In genomic region chr2:56990768-56991167, GRCm38 (mm10) we compare ENCODE assay signal across 26 mouse cellular contexts.
"Had no signal": no experiment of that assay in that cellular context is flagged by ENCODE, and none has a peak within 500 bp of the region (broad histone marks: within the 10 kb centered on the region; RNA-seq: fewer than 3 reads in every experiment).

No protein-coding gene starts in this region.

- H3K4me1 ChIP-seq: hindbrain, embryonic 10.5 days; hindbrain, embryonic 12.5 days; kidney, embryonic 15.5 days; limb, embryonic 13.5 days; limb, embryonic 15.5 days; liver, embryonic 12.5 days had no signal

- H3K36me3 ChIP-seq: hindbrain, embryonic 10.5 days; hindbrain, embryonic 12.5 days; kidney, embryonic 15.5 days; limb, embryonic 13.5 days; limb, embryonic 15.5 days; liver, embryonic 12.5 days had no signal

- H3K9me3 ChIP-seq: hindbrain, embryonic 10.5 days; hindbrain, embryonic 12.5 days; kidney, embryonic 15.5 days; limb, embryonic 13.5 days; limb, embryonic 15.5 days; liver, embryonic 12.5 days had no signal

- H3K27ac ChIP-seq: gastrocnemius, adult 2 months; heart, adult 2 months; hindbrain, embryonic 10.5 days; hindbrain, embryonic 12.5 days; hindbrain, embryonic 14.5 days; kidney, embryonic 15.5 days; kidney, postnatal 0 days; limb, embryonic 13.5 days; limb, embryonic 15.5 days; liver, embryonic 12.5 days had no signal

- H3K9ac ChIP-seq: hindbrain, embryonic 12.5 days; hindbrain, embryonic 14.5 days; kidney, embryonic 15.5 days; limb, embryonic 13.5 days; limb, embryonic 15.5 days; liver, embryonic 12.5 days had no signal

- ATAC-seq: hindbrain, embryonic 16.5 days; inflammation-experienced regulatory T-cells, adult 6 months; intestine, embryonic 16.5 days; liver, embryonic 12.5 days had no signal

- H3K4me2 ChIP-seq: heart, embryonic 11.5 days; hindbrain, embryonic 12.5 days; hindbrain, embryonic 14.5 days; kidney, embryonic 15.5 days; limb, embryonic 13.5 days; limb, embryonic 15.5 days; liver, embryonic 12.5 days had no signal

- H3K27me3 ChIP-seq: hindbrain, embryonic 12.5 days; kidney, embryonic 15.5 days; limb, embryonic 13.5 days; limb, embryonic 15.5 days; liver, embryonic 12.5 days had no signal

- DNase-seq: gastrocnemius, adult 2 months; gastrocnemius, postnatal 10 days; gastrocnemius, postnatal 25 days; heart, adult 2 months; heart, postnatal 10 days; heart, postnatal 4 days; kidney, adult 11 months; kidney, adult 2 months; kidney, adult 9 months; kidney, postnatal 14 days; kidney, postnatal 36 days; layer of hippocampus, adult 9-11 months; layer of hippocampus, postnatal 36 days; left cerebral cortex, postnatal 4 days had no signal

- H3K4me3 ChIP-seq: gastrocnemius, adult 2 months; heart, adult 2 months; hindbrain, embryonic 10.5 days; hindbrain, embryonic 12.5 days; kidney, embryonic 15.5 days; limb, embryonic 13.5 days; limb, embryonic 15.5 days; liver, embryonic 12.5 days had no signal
